Mouse (Mus musculus) retina, postnatal 7 days (tissue): Measurements from ENCODE around the gene Wbp2nl.

Experiments
- DNase-seq: peaks from one replicate; pipeline ENCODE4 v3.0.0-alpha.2; 2012; ENCODE audit warnings: low read depth, low spot score

Gene Wbp2nl

GRCm38 (mm10) chr15:82317839-82318238, 19.1 kb downstream of the Wbp2nl start:
- no peak for DNase-seq

DNA sequence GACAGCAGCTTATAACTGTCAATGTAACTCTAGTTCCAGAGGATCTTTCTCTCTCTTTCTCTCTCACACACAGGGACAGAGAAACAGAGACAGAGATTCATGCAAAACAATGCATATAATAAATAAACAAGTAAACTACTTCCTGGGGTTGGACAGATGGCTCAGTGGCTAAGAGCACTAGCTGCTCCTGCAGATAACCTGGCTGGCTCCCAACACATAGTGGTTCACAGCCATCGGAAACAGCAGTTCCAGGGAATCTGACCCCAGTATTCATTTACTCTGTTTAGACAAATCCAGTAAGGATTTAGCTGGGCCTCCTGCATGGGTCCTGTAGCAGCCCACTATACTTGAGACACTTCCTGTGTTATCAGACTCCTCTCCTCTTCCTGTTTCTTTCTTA, 20.9 kb downstream of the Wbp2nl start:
- no peak for DNase-seq

DNA sequence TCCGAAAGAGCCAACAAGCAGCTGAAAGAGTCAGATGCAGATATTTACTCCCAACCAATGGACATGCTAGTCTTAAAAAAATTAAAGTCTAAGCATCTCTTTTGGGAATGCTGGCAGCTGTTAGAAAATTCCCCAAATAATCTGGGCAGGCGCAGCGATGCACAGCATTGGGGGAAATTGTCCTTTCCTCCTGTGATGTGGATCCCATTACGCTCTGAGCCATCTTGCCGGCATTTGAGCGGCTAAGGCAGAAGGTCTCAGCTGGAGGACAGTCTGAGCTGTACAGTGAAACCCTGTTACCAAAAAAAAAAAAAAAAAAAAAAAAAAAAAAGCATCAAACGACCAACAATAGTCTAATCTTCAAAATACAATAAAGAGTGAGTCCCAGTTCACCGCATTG, 23.4 kb downstream of the Wbp2nl start:
- no peak for DNase-seq

- DNase-seq, result no peak
Observed at GRCm38 (mm10) chr15:82325382-82325781, 26.6 kb downstream of the Wbp2nl start.

GRCm38 (mm10) chr15:82335194-82335593, 36.4 kb downstream of the Wbp2nl start:
- no peak for DNase-seq

DNA sequence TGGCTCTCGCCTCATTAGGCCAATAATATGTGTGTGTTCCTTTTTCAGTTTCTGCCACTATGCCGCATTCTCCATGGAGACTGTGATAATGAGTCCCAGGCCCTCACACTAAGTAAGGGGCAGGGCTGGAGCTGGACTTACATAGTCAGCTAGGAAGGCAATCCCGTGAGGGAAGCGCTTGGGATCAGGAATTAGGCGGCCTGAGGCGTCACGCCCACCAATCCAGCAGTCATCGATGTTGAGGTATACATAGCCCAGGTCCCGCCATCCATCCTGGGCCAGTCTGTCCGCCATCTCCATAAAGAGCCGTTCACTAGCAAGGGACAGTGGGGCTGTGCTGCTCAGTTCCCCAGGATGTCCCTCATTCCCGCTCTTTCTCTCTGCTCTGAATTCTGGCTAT, 37.9 kb downstream of the Wbp2nl start:
- DNase-seq, result no peak

GRCm38 (mm10) chr15:82337875-82338274, 39.1 kb downstream of the Wbp2nl start:
- DNase-seq, result no peak

- DNase-seq, result peak; percentile 96
Observed at GRCm38 (mm10) chr15:82338593-82339112, 39.9 kb downstream of the Wbp2nl start, which contains the start of the genes Naga, Pheta2 and Smdt1. Gene Naga (minus strand): TSS chr15:82338925. Gene Pheta2 (plus strand): TSS chr15:82338942. Gene Smdt1 (plus strand): TSS chr15:82338959.

DNA sequence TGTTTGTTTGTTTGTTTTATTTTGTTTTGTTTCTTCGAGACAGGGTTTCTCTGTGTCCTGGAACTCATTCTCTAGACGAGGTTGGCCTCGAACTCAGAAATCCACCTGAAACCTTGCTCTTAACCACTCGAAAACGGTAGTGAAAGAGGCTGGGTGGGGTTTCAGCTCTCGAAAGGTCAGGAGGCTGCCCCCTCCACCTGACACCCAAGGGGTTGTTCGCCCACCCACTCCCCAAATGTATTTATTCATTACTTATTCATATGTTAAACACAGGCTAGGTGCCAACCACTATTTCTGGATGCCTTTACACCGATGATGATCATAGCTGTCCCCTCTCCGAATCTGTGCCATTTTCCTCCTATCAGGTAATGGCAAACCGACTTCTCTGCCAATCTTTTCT, 40.4 kb downstream of the Wbp2nl start:
- DNase-seq, result no peak

DNA sequence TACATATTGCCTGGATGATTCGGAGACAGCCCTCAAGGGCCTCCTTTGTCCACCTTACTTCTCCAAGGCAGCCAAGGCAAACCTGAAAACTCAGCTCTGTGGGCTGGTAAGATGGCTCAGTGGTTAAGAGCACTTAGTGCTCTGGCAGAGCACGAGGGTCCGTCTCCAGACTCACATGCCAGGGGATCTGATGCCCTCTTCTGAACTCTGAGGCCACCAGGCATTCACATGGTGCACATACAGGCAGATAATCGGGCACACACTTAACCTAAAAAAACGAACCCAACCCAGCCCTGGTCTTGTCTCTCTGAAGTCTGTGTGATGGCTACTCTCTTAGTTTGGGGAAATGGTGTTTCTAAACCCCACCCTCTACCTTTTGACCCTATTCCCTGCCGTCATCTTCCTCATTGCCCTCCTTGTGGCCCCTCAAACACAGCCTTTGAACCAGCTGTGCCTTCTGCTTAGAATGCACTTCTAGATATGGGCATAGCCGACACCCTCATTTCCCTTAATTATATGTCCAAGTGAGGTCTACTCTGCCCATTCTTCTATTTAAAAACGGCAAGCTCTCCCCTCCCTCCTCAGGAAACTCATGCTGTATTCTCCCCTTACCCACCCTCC, 41.0 kb downstream of the Wbp2nl start:
- DNase-seq, result no peak

- DNase-seq, result no peak
Observed at GRCm38 (mm10) chr15:82340414-82341035, 41.8 kb downstream of the Wbp2nl start.

GRCm38 (mm10) chr15:82341036-82341501, 42.3 kb downstream of the Wbp2nl start:
- DNase-seq, result no peak

- no peak for DNase-seq
Observed at GRCm38 (mm10) chr15:82341675-82342542, 43.2 kb downstream of the Wbp2nl start.

GRCm38 (mm10) chr15:82342543-82342935, 43.8 kb downstream of the Wbp2nl start:
- DNase-seq, result no peak

DNA sequence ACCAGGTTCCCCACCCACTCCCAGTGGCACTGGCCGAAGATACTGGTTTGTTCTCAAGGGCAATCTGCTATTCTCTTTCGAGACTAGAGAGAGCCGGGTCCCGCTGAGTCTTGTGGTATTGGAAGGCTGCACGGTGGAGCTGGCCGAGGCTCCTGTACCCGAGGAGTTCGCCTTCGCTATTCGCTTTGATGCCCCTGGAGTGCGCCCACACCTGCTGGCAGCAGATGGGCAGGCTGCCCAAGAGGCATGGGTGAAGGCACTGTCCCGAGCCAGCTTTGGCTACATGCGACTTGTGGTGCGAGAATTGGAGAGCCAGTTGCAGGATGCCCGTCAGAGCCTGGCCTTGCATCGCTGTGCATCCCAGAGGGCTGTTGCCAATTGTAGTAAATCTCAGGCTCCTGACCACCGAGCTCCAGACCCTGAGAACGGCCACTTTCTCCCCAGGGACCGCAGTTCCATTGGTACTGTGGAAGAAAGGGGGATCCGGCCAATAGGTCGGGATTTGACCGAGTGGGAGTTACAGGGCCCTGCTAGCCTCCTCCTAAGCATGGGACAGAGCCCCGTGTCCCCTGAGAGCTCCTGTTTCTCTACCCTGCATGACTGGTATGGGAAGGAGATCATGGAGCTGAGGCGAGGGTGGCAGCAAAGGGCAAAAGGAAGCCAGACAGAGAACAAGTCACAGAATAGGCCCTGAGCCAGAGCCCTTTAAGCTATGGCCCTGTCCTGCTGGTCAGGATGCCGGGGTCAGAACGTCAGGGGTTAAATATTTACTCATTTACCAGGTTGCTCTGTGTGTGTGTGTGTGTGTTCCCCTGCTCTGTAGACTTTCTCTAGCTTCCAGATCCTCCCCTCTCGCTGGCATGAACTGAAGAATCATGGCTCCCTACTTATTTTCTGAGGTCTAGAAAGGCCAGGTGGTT, 44.9 kb downstream of the Wbp2nl start:
- DNase-seq, result no peak

GRCm38 (mm10) chr15:82344971-82345370, 46.2 kb downstream of the Wbp2nl start:
- DNase-seq, result no peak

DNA sequence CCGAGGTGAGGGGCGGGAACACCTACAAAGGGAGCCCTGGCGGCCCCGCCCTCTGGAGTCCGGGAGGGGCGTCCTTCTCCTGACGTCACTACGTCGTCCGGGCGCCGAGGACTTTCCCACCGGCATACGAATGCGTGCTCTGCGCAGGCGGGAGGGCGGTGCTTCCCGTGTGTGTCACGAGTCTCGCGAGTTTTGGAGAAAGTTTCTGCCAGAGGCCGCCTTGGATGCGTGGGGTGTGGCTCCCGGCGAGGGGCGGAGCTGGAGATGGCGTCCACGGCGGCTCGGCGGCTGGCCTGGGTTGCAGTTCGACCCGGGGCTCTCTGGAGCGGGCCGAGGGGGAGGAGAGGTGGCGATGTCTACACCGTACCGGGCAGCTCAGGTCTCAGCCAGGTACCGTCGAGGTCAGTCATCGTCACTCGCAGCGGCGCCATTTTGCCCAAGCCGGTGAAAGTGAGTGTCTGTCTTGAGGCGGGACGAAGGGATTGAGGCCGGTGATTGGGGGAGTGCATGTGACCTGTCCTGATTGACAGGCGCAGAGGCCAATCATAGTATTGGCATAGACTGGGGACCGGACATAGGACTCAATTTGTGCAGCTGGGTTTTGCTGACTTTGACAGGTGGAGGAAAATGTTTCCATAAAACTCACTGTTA, 47.2 kb downstream of the Wbp2nl start:
- DNase-seq, result peak; percentile 99

DNA sequence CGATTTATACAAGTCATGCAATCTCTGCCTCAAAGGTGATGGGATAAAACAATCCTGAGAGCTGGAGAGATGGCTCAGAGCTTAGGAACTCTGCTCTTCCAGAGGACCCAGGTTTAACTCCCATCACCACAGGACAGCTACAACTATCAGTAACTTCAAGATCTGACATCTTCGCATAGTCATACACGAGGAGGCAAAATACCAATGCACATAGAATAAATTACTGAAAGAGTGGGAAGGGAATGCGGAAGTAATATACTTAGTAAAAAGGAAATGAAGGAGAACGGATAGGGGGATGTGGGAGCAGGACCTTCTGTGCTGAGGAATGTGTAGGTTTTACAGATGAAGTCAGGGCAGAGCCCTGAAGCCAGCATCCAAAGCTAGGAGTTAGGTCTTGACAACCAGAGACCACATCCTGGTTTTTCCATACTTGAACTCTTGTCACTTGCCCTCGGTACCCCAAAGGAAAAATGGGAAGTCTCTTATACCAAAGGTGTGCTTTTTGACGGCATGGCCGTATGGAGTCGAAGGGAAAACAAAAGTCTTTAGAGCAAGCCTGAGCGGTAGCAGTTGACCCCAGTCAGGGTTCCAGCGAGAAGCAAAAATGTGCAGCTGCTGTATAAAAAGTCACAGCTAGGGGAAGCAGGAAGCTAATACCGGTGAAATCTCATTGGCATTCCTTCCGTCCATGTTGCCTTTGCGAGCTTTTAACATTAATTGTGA, 48.0 kb downstream of the Wbp2nl start:
- no peak for DNase-seq

- no peak for DNase-seq
Observed at GRCm38 (mm10) chr15:82347303-82347676, 48.5 kb downstream of the Wbp2nl start.

DNA sequence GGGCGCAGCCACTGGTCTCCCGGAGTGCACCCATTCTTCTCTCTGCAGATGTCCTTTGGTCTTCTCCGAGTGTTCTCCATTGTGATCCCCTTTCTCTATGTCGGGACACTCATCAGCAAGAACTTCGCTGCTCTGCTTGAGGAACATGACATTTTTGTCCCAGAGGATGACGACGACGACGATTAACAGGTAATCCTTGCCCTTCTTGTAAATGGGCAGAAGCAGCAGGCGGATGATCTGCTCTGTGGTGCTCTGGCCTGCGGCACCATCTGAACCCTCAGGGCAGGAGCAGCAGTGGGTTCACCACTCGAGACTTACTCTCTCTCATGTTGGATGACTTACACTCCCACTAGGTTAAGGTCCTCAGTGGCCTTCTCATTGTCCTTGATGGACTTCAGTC, 49.1 kb downstream of the Wbp2nl start:
- DNase-seq, result no peak
